ENCODE assay signal across 10 mouse cellular contexts in genomic region chr5:105557777-105558240, GRCm38 (mm10). TPM values are rescaled to one million over a fixed set of nuclear protein-coding genes. Genes with fewer than 3 reads are reported as not detected.
A peak's percentile ranks its signal among the peaks of the same experiment; 100 is the strongest.
DNase-seq lines count a peak whose midpoint lies in the region; ATAC-seq and TF ChIP-seq lines count a peak whose summit lies in the region.
"Had no signal": no experiment of that assay in that cellular context is flagged by ENCODE, and none has a peak within 500 bp of the region (broad histone marks: within the 10 kb centered on the region; RNA-seq: fewer than 3 reads in every experiment).

No protein-coding gene starts in this region.

- no peak overlapping the region for H3K9ac ChIP-seq in forebrain, embryonic 13.5 days
- no peak overlapping the region for H3K9ac ChIP-seq in forebrain, embryonic 11.5 days (ENCODE audit: low read length)
- no peak overlapping the region for H3K9ac ChIP-seq in hindbrain, postnatal 0 days (replicated peaks; ENCODE audit: low read length)

- H3K36me3 ChIP-seq in forebrain, embryonic 13.5 days (ENCODE audit: poor library complexity, severe bottlenecking), result peaks cover 3% of the 10 kb centered on the region; the same call in 1 of the 2 replicates
- no peaks in the 10 kb centered on the region for H3K36me3 ChIP-seq in forebrain, embryonic 11.5 days (ENCODE audit: control insufficient read depth, insufficient read depth, low read length)
- no peaks in the 10 kb centered on the region for H3K36me3 ChIP-seq in hindbrain, postnatal 0 days (ENCODE audit: insufficient read depth, low read length)

- no peak for TF ChIP-seq CTCF in hindbrain, postnatal 0 days (IDR thresholded peaks at IDR 0.05; ENCODE audit: low read depth)

- no peaks in the 10 kb centered on the region for H3K4me1 ChIP-seq in forebrain, embryonic 13.5 days
- no peaks in the 10 kb centered on the region for H3K4me1 ChIP-seq in forebrain, embryonic 11.5 days (replicated peaks; ENCODE audit: control insufficient read depth, insufficient read depth, low read length)
- H3K4me1 ChIP-seq in hindbrain, postnatal 0 days (ENCODE audit: insufficient read depth, low read length), result no peaks in the 10 kb centered on the region

- no peaks in the 10 kb centered on the region for H3K9me3 ChIP-seq in forebrain, embryonic 13.5 days (replicated peaks)
- no peaks in the 10 kb centered on the region for H3K9me3 ChIP-seq in forebrain, embryonic 11.5 days (ENCODE audit: control insufficient read depth, low read length)
- no peaks in the 10 kb centered on the region for H3K9me3 ChIP-seq in hindbrain, postnatal 0 days (ENCODE audit: low read length)

- H3K27ac ChIP-seq in forebrain, embryonic 13.5 days, result no peak overlapping the region
- no peak overlapping the region for H3K27ac ChIP-seq in forebrain, embryonic 11.5 days (ENCODE audit: low read depth, low read length)
- H3K27ac ChIP-seq in hindbrain, postnatal 0 days, result peak overlapping the region; percentile 58; the same call in 1 of the 2 replicates

- no peak overlapping the region for H3K4me3 ChIP-seq in forebrain, embryonic 13.5 days
- H3K4me3 ChIP-seq in forebrain, embryonic 11.5 days (ENCODE audit: low read depth, low read length), result no peak overlapping the region
- H3K4me3 ChIP-seq in hindbrain, postnatal 0 days (ENCODE audit: low read length), result no peak overlapping the region

- DNase-seq in forebrain, embryonic 11.5 days (ENCODE audit: low spot score), result no peak
- peak; percentile 24 for DNase-seq in Muller cell, postnatal 12 days (ENCODE audit: inconsistent ontology term)
- peak; percentile 77 for DNase-seq in hindbrain, postnatal 0 days (ENCODE audit: low spot score)
- peak; percentile 18 for DNase-seq in naive thymus-derived CD4-positive, alpha-beta T cell, adult 2 months (ENCODE audit: low read depth)
- no peak for DNase-seq in kidney, postnatal 10 days
- no peak for DNase-seq in heart, adult 8-10 months (ENCODE audit: low spot score)
- DNase-seq: kidney, adult 2 months; lung, adult 2 months had no signal

- ATAC-seq in forebrain, embryonic 13.5 days, result peak; percentile 71
- ATAC-seq in forebrain, embryonic 11.5 days (replicated peaks; ENCODE audit: low FRiP score), result no peak; the same call in 1 of the 2 replicates
- peak; percentile 90 for ATAC-seq in hindbrain, postnatal 0 days
- no peak for ATAC-seq in activated CD4-positive, CD25-positive, alpha-beta regulatory T cell, adult 4 months

- H3K4me2 ChIP-seq in forebrain, embryonic 13.5 days, result no peak overlapping the region
- H3K4me2 ChIP-seq in forebrain, embryonic 11.5 days (ENCODE audit: low read depth, low read length, severe bottlenecking), result no peak overlapping the region
- no peak overlapping the region for H3K4me2 ChIP-seq in hindbrain, postnatal 0 days (ENCODE audit: low read depth, low read length)

- WGBS in forebrain, embryonic 13.5 days, result 45% methylated on average over 4 of the region's 4 CpGs
- 74% methylated on average over 4 of the region's 4 CpGs for WGBS in forebrain, embryonic 11.5 days
- WGBS in hindbrain, postnatal 0 days, result 18% methylated on average over 4 of the region's 4 CpGs

- H3K27me3 ChIP-seq in forebrain, embryonic 13.5 days, result no peaks in the 10 kb centered on the region
- no peaks in the 10 kb centered on the region for H3K27me3 ChIP-seq in forebrain, embryonic 11.5 days (ENCODE audit: control insufficient read depth, insufficient read depth, low read length)
- no peaks in the 10 kb centered on the region for H3K27me3 ChIP-seq in hindbrain, postnatal 0 days (ENCODE audit: insufficient read depth, low read length)

RNA-seq across cellular contexts. Expression of gene Lrrc8c, which starts 38.6 kb away (rescaled TPM):
- polyA plus RNA-seq in forebrain, embryonic 13.5 days (2015; fragmentation: Nextera tagmentation; extraction: Ambion mirVana), result 9.4 and 9.5 TPM in 2 replicates
- 10.1 and 14.9 TPM in 2 replicates for polyA plus RNA-seq in forebrain, embryonic 11.5 days (2014; fragmentation: Nextera tagmentation; extraction: Ambion mirVana)
- 11.0 and 11.6 TPM in 2 replicates for total RNA-seq in hindbrain, postnatal 0 days (2014; rRNA removed)
- polyA plus RNA-seq in hindbrain, postnatal 0 days (2015; fragmentation: Nextera tagmentation; extraction: Ambion mirVana), result 10.7 and 11.6 TPM in 2 replicates
- polyA plus RNA-seq in activated CD4-positive, CD25-positive, alpha-beta regulatory T cell, adult 4 months (2017; shearing (Covaris generic)), result 10 to 100 TPM; 59.7 to 61.9 TPM
- 10 to 100 TPM; 15.3 to 24.9 (median 23.1) TPM for total RNA-seq in heart, adult 8-10 months (2022)

Comparison
In these comparisons a context has a peak if more than half of its experiments do, and no peak if none do; other contexts are left out.
1. ATAC-seq: peak in forebrain, embryonic 13.5 days (single experiment) and hindbrain, postnatal 0 days (single experiment); none in forebrain, embryonic 11.5 days (single experiment) and activated CD4-positive, CD25-positive, alpha-beta regulatory T cell, adult 4 months (single experiment).
2. DNase-seq: peak in Muller cell, postnatal 12 days (single experiment), hindbrain, postnatal 0 days (single experiment) and naive thymus-derived CD4-positive, alpha-beta T cell, adult 2 months (single experiment); none in forebrain, embryonic 11.5 days (single experiment), kidney, postnatal 10 days (single experiment) and heart, adult 8-10 months (single experiment).